Mouse (Mus musculus) CH12.LX (cell line): ENCODE results near the gene Hyal3.

Experiments used
- CTCF ChIP-seq, 2 experiments: IDR thresholded peaks in 1 of 2; conservative IDR thresholded peaks in 1 of 2; 2 replicates each; pipeline ENCODE4 v1.5.1; 2011 to 2012; ENCODE audit warnings: low read depth in 2 of 2, low read length in 2 of 2, improper control_type of control experiment in 1 of 2, inconsistent platforms in 1 of 2, mild to moderate bottlenecking in 1 of 2, moderate library complexity in 1 of 2
- KAT2A ChIP-seq: IDR thresholded peaks from 2 replicates; pipeline ENCODE4 v1.6.1; 2012; ENCODE audit warnings: low read length, improper control_type of control experiment, inconsistent platforms; ENCODE audit not compliant: insufficient replicate concordance
- MAX ChIP-seq: IDR thresholded peaks from 2 replicates; pipeline ENCODE4 v1.6.1; 2011; ENCODE audit warnings: low read length, improper control_type of control experiment
- MAZ ChIP-seq: IDR thresholded peaks from 2 replicates; pipeline ENCODE4 v1.6.1; 2012; ENCODE audit warnings: low read depth, mild to moderate bottlenecking, inconsistent platforms, low read length, improper control_type of control experiment, moderate library complexity
- MYC ChIP-seq: IDR thresholded peaks from 2 replicates; pipeline ENCODE4 v1.6.1; 2011; ENCODE audit warnings: low read depth, mild to moderate bottlenecking, improper control_type of control experiment, low read length
- PAX5 ChIP-seq: IDR thresholded peaks from 2 replicates; pipeline ENCODE4 v1.6.1; 2012; ENCODE audit warnings: low read length, inconsistent platforms, mixed read lengths
- POLR2A ChIP-seq: IDR thresholded peaks from 2 replicates; pipeline ENCODE4 v1.6.1; 2011; ENCODE audit warnings: low read depth, mild to moderate bottlenecking, improper control_type of control experiment, low read length
- SIN3A ChIP-seq: IDR thresholded peaks from 2 replicates; pipeline ENCODE4 v1.6.1; 2012; ENCODE audit warnings: low read length, improper control_type of control experiment, inconsistent platforms

DNA sequence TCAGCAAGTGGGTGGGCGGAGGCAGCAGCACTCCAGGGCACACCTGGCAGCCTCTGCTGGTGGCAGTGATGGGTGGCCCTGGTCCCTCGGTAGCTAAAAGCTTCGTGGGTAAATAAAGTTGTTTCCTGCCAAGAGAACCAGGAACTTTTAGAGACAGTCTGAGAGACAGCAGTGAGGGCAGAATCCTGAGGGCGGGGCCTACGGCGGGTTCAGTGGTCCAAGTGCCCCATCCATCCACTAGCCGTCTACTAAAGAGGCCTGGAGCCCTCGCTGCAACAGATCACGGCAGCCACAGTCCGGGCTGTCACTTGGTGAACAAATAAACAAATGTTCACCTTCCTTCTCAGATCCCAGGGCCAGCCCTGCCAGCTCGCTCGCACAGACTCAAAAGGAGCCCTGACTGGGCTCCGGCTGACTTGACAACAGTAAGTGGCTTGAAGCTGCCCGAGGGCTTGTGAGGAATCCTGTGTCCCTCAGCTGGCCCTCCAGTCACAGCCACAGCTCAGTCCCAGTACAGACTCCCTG, 49.3 kb downstream of the Hyal3 start:
- TF ChIP-seq POLR2A (no peak), MAX (no peak), SIN3A (no peak), CTCF (conservative IDR thresholded peaks at IDR 0.05 in 1 of 2, IDR thresholded peaks at IDR 0.05 in 1 of 2; ENCODE audit: low read depth in 2 of 2, low read length in 2 of 2) (no peak), KAT2A (no peak), MAZ (no peak), PAX5 (no peak), MYC (no peak)
